Mouse (Mus musculus) thymus, postnatal 10 days (tissue): Measurements from ENCODE around the gene Ksr2.

Source experiments
- DNase-seq, 2 experiments: peaks; one replicate each; pipeline ENCODE4 v3.0.0; 2021; ENCODE audit warnings: low spot score in 2 of 2

Ksr2 gene

GRCm38 (mm10) chr5:117523010-117523409 lies 109.2 kb downstream of the Ksr2 start:
- DNase-seq = no peak

- DNase-seq = no peak
Observed at GRCm38 (mm10) chr5:117530991-117531390, 117.2 kb downstream of the Ksr2 start.

GRCm38 (mm10) chr5:117539221-117539620 lies 125.4 kb downstream of the Ksr2 start:
- DNase-seq = no peak

GRCm38 (mm10) chr5:117541654-117542053 lies 127.9 kb downstream of the Ksr2 start:
- DNase-seq = no peak

GRCm38 (mm10) chr5:117546694-117547268 lies 133.0 kb downstream of the Ksr2 start:
- DNase-seq = no peak

- no peak for DNase-seq
Observed at GRCm38 (mm10) chr5:117550992-117551391, 137.2 kb downstream of the Ksr2 start.

GRCm38 (mm10) chr5:117552096-117552495 lies 138.3 kb downstream of the Ksr2 start:
- no peak for DNase-seq

- no peak for DNase-seq
Observed at GRCm38 (mm10) chr5:117554505-117554904, 140.7 kb downstream of the Ksr2 start.

- no peak for DNase-seq
Observed at GRCm38 (mm10) chr5:117556570-117556969, 142.8 kb downstream of the Ksr2 start.

GRCm38 (mm10) chr5:117561080-117561479 lies 147.3 kb downstream of the Ksr2 start:
- DNase-seq = no peak

GRCm38 (mm10) chr5:117566051-117566665 lies 152.4 kb downstream of the Ksr2 start:
- no peak for DNase-seq

GRCm38 (mm10) chr5:117569190-117569795 lies 155.5 kb downstream of the Ksr2 start:
- no peak for DNase-seq

GRCm38 (mm10) chr5:117572428-117572827 lies 158.6 kb downstream of the Ksr2 start:
- no peak for DNase-seq

- DNase-seq = no peak
Observed at GRCm38 (mm10) chr5:117574894-117575293, 161.1 kb downstream of the Ksr2 start.

- DNase-seq = no peak
Observed at GRCm38 (mm10) chr5:117577598-117577997, 163.8 kb downstream of the Ksr2 start.

- DNase-seq = no peak
Observed at GRCm38 (mm10) chr5:117581711-117582110, 167.9 kb downstream of the Ksr2 start.

- no peak for DNase-seq
Observed at GRCm38 (mm10) chr5:117584428-117584827, 170.6 kb downstream of the Ksr2 start.

GRCm38 (mm10) chr5:117589266-117589665 lies 175.5 kb downstream of the Ksr2 start:
- DNase-seq = no peak

GRCm38 (mm10) chr5:117593273-117593672 lies 179.5 kb downstream of the Ksr2 start:
- no peak for DNase-seq

GRCm38 (mm10) chr5:117596803-117597202 lies 183.0 kb downstream of the Ksr2 start:
- DNase-seq = no peak

GRCm38 (mm10) chr5:117602026-117602425 lies 188.2 kb downstream of the Ksr2 start:
- no peak for DNase-seq

GRCm38 (mm10) chr5:117607761-117608309 lies 194.0 kb downstream of the Ksr2 start:
- DNase-seq = no peak
